Mouse (Mus musculus): ENCODE measurements at regions not wholly inside any gene's neighbourhood (a gene's known extent, or its start where the extent isn't known, plus 50 kb on each side); places are given as distances from the start of the nearest gene placed in this dataset.

- TF ChIP-seq CTCF (IDR thresholded peaks at IDR 0.05) (no peak), POLR2A (IDR thresholded peaks at IDR 0.05; ENCODE audit: insufficient read depth, low read depth, low read length) (no peak), EP300 (IDR thresholded peaks at IDR 0.05; ENCODE audit: insufficient read depth, low read depth, low read length) (no peak)
Observed at GRCm38 (mm10) chr3:38573594-38573993, 89.0 kb upstream of the Ankrd50 start.
